Mouse (Mus musculus): ENCODE measurements around the gene Ssc5d.

DNA sequence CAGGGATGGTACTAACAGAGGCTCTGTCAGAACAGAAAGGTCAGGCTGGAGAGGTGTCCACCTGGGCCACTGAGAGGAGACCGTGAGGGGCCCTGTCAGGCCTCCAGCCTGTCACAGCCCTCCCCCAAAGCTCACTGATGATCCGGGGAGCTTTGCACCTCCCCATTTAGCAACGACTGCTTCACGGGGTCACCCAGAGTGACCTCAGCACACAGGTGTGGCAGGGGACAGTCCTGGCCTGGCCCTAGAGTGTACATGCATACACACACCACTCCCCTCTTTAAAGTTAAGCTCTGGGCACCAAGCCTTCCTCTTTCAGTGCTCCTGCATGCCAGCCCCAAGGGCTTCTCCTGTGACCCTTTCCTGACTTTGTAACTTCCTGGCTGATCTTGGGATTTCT lies 49.9 kb downstream of the Ssc5d start:
- TF ChIP-seq POLR2A (IDR thresholded peaks at IDR 0.05; ENCODE audit: borderline replicate concordance, extremely low read depth, low read depth, low read length) = no peak
- TF ChIP-seq CTCF (IDR thresholded peaks at IDR 0.05; ENCODE audit: insufficient read depth, low read length) = no peak

All from lung, adult 2 months (tissue).